Mouse (Mus musculus): ENCODE data around the gene Impg2.

DNA sequence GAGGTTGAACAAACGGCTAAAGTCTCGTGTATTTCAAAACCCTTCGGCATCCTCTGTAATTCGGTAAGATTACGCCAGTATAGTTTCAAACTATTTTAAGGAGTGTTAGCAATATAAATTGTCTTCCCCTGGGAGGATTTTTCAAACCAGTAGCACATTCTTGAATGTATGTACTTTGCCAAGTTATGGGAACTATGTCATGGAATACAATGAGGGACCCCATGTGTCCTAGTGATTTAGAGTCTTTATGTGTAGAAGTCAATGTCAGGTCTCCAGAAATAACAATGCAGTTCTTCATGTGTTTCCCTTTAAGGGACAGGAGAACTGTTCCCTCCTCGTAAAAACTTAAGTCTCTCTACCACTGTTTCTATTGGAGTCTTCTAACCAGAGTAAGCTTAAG, 94.1 kb downstream of the Impg2 start:
- no peak for TF ChIP-seq CTCF (conservative IDR thresholded peaks at IDR 0.05; ENCODE audit: low read length)
- TF ChIP-seq NANOG (IDR thresholded peaks at IDR 0.05; ENCODE audit: borderline replicate concordance, low read length): no peak
- TF ChIP-seq POU5F1 (IDR thresholded peaks at IDR 0.05; ENCODE audit: borderline replicate concordance, low read length): no peak

Data from E14TG2a.4 (cell line).